Mouse (Mus musculus) B cell, adult 67 days (primary cell): Measurements from ENCODE around the gene Hes2. TPM values are rescaled to one million over a fixed set of nuclear protein-coding genes. Genes with fewer than 3 reads are reported as not detected.

ENCODE experiments used
- total RNA-seq, 2 experiments: library from RNA; stranded (reverse); gene quantifications; 4 replicates each; pipeline ENCODE4 v1.2.4; 2023

Gene Hes2
- total RNA-seq, result not detected

GRCm38 (mm10) chr4:152158585-152159284 lies at the start of gene Hes2:
TSS of gene Hes2 (plus strand) at chr4:152158867.

GRCm38 (mm10) chr4:152115921-152116612 lies 42.6 kb upstream of the Hes2 start, which contains the start of gene Tnfrsf25:
TSS of gene Tnfrsf25 (plus strand) at chr4:152115934.

GRCm38 (mm10) chr4:152151966-152152544 lies 6.6 kb upstream of the Hes2 start, which contains the start of gene Espn:
TSS of gene Espn (minus strand) at chr4:152152371.

GRCm38 (mm10) chr4:152177537-152178343 lies 19.1 kb downstream of the Hes2 start, which contains the start of gene Acot7:
TSS of gene Acot7 (plus strand) at chr4:152178134.

Other genes with a start within 250 kb of the Hes2 start
- 10 to 100 TPM; 68.8 to 88.4 TPM for gene Dnajc11, start 225.2 kb upstream of the Hes2 start, total RNA-seq
- gene Thap3, start 169.9 kb upstream of the Hes2 start, total RNA-seq, result 10 to 100 TPM; 41.3 to 41.7 TPM
- 1 to 10 TPM; 6.5 to 6.8 TPM for gene Phf13, start 162.6 kb upstream of the Hes2 start, total RNA-seq
- 10 to 100 TPM; 18.8 to 20.2 TPM for gene Klhl21, start 150.1 kb upstream of the Hes2 start, total RNA-seq
- gene Zbtb48, start 131.2 kb upstream of the Hes2 start, total RNA-seq, result 10 to 100 TPM; 21.3 to 32.2 TPM
- gene Tas1r1, start 120.3 kb upstream of the Hes2 start, total RNA-seq, result under 1 TPM in 1 of 2 experiments, not detected in 1; 0.83 TPM
- 10 to 100 TPM; 44.7 to 47.1 TPM for gene Nol9, start 119.5 kb upstream of the Hes2 start, total RNA-seq
- gene Plekhg5, start 86.4 kb upstream of the Hes2 start, total RNA-seq, result 1 to 10 TPM; 2.6 to 5.9 TPM
- gene Tnfrsf25, start 42.9 kb upstream of the Hes2 start, total RNA-seq, result under 1 TPM in 1 of 2 experiments, not detected in 1; 0.32 TPM
- gene Espn, start 6.5 kb upstream of the Hes2 start, total RNA-seq, result 1 to 10 TPM; 1.3 to 1.6 TPM
- 1 to 10 TPM; 3.8 to 5.5 TPM for gene Acot7, start 19.3 kb downstream of the Hes2 start, total RNA-seq
- not detected for gene Gpr153, start 115.4 kb downstream of the Hes2 start, total RNA-seq
- gene Hes3, start 132.8 kb downstream of the Hes2 start, total RNA-seq, result not detected
- 10 to 100 TPM; 35.4 to 40.8 TPM for gene Icmt, start 138.4 kb downstream of the Hes2 start, total RNA-seq
- gene Rnf207, start 160.1 kb downstream of the Hes2 start, total RNA-seq, result not detected
- gene Rpl22, start 166.9 kb downstream of the Hes2 start, total RNA-seq, result 100 to 1,000 TPM; 825 to 862 TPM
- gene Chd5, start 179.8 kb downstream of the Hes2 start, total RNA-seq, result under 1 TPM in 1 of 2 experiments, not detected in 1; 0.09 TPM